Mouse (Mus musculus): ENCODE results near the gene Map9.
"Not testable (repeated sequence)": the region's sequence is repeated elsewhere in the genome, so short reads cannot be mapped to it uniquely, and the experiment has no call there.

Gene Map9

DNA sequence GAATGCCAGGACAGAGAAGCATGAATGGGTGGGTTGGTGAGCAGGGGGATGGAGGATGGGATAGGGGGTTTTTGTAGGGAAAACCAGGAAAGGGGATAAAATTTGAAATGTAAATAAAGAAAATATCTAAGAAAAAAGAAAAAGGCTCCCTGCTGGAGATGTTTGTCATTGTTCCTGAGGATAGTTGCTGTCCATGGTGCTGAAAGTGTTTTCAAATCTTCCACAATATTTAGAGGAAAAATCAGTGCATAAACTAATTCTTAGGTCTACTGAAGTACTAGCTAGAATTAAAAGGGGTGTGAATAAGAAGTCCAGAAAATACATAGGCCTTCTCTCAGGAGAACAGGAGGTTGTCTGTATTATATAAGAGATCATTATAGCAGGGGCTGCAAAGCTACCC is 54.6 kb downstream of the Map9 start:
- no peak for DNase-seq (ENCODE audit: low spot score)

DNA sequence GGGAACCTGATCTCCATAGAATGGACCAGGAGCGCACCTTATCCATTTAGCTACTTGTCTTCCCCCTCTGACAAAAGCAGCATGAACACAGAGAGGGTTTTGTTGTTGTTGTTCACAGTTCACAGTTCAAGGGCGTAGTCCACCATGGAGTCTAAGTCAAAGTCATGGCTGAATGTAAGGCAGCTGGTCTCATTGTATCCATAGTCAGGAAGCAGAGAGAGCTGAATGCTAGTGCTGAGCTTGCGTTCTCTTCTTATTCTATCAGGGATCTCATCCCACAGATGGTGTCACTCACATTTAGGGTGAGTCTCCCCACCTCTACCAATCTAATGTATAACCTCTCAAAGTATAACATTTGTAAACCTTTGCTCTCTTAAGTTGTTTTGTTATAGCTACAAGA is 60.1 kb downstream of the Map9 start:
- no peak for DNase-seq (ENCODE audit: low spot score)

GRCm38 (mm10) chr3:82435351-82435750 is 77.5 kb downstream of the Map9 start:
- DNase-seq (ENCODE audit: low spot score): no peak

GRCm38 (mm10) chr3:82440976-82441375 is 83.1 kb downstream of the Map9 start:
- no peak for DNase-seq (ENCODE audit: low spot score)

DNA sequence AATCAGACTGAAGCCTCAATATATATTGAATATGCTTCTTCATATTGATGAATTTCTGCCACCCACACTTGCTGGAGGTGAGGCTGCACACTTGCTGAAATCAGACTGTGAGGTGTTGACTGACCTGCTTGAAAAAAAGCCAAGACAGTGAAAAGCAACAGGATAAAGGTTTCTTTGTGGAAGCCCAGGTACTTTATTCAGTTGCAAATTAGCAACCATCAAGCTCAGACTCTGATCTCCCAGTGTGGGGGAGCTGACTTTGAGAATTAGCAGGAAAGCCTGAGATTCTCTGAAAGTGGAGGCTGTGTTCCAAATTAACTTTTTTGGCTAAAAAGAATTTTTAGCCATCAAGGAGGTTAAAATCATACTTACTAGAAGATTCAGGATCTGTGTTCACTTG is 83.8 kb downstream of the Map9 start:
- not testable (repeated sequence) for DNase-seq (ENCODE audit: low spot score)
